Mouse (Mus musculus): Measurements from ENCODE around the gene Gpr45.
"Not testable (repeated sequence)": the region's sequence is repeated elsewhere in the genome, so short reads cannot be mapped to it uniquely, and the experiment has no call there.

DNA sequence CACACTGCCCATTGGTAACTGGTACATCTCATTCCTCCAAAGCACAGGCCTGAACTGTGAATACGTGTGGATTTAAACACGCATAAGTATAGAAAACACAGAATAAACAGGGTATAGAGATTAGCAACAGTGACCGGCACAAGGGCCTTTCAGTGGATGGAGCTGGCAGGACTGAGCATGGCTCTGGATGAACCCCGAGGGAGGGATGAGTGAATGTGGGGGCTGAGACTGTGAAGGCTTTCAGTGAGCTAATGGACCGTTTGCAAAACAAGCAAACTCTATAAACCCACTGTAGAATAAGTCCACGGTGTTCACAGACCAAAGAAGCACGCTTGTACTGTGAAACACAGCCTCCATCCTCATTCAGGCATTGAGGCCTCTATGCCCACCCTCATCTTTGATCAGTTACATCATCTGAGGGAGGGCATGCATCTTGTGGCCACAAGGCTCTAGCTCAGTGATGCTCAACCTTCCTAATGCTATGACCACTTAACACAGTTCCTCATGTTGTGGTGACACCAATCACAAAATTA lies 62.5 kb downstream of the Gpr45 start:
- not testable (repeated sequence) for TF ChIP-seq CTCF, POLR2A (IDR thresholded peaks at IDR 0.05; ENCODE audit: extremely low read depth, insufficient read depth, low read length)
